Mouse (Mus musculus): ENCODE results near the gene Catip. TPM values are rescaled to one million over a fixed set of nuclear protein-coding genes. Genes with fewer than 3 reads are reported as not detected.

Catip gene
- polyA plus RNA-seq, 1 experiment: not detected

- Histone ChIP-seq H3K27ac (ENCODE audit: insufficient read depth, low read depth, low read length) (no peak overlapping the region), H3K4me1 (ENCODE audit: control insufficient read depth, insufficient read depth, low read length) (peaks cover 10% of the 10 kb centered on the region), H3K4me3 (ENCODE audit: insufficient read depth, low read depth, low read length) (no peak overlapping the region)
- TF ChIP-seq CTCF (IDR thresholded peaks at IDR 0.05; ENCODE audit: insufficient read depth, low read depth, low read length) (no peak), POLR2A (IDR thresholded peaks at IDR 0.05; ENCODE audit: insufficient read depth, low read depth, low read length) (no peak)
- WGBS: 79% methylated on average over 3 of the region's 3 CpGs
These were observed 38.6 kb downstream of the Catip start for GRCm38 (mm10) chr1:74400531-74400930.

DNA sequence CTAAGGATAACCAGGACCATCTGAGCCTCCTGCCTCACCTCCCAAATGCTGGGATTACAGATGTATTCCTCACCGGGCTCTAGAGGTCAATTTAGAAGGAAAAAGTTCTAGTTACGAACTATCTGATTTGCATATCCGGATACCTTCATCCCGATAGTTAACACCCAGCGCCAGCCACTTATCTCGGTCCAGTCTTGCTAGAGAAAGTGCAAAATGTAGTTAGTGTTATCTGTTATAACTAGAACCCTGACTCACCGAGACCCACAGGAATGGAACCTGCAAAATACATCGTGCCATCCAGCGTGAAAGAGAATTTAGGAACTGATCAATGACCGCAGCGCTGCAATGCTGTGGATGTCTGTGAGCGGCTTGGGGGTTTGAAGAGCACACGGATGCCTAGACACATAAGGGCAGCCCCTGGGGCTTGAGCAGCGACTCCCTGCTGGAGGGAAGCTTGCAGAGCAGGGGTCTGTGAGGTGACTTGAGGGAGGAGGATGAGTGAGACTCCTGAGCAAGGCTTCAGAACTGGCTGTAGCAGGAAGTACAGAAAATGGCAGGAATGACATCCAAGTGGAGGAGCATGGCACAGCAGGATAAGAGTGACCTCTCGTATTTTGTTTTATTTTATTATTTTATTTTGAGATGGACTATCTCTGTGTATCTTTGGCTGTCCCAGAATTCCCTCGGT is 39.3 kb downstream of the Catip start:
- peaks cover 10% of the 10 kb centered on the region for H3K4me1 ChIP-seq (ENCODE audit: control insufficient read depth, insufficient read depth, low read length)

DNA sequence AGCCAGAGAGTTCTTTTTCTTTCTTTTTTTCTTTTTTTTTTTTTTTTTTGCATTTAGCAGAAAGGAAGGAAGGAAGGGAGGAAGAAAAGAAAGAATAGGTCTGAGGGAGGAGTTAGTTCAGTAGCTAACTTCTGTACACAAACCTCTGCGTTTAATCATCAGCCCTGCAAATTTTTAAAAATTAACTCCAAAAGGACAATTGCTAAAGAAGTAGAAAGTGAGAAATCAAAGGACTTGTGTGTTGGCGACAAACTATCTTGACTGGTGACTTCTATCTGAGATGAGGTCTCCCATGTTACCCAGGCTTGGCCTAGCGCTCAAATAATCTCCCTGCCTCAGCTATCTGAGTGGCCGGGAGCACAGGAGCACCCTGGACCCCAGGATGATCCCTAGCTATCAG is 42.3 kb downstream of the Catip start:
- Histone ChIP-seq H3K4me3 (ENCODE audit: insufficient read depth, low read depth, low read length) (no peak overlapping the region), H3K27ac (ENCODE audit: insufficient read depth, low read depth, low read length) (no peak overlapping the region), H3K4me1 (ENCODE audit: control insufficient read depth, insufficient read depth, low read length) (peaks cover 5% of the 10 kb centered on the region; the same call in 1 of the 2 replicates)
- TF ChIP-seq POLR2A (IDR thresholded peaks at IDR 0.05; ENCODE audit: insufficient read depth, low read depth, low read length) (no peak), CTCF (IDR thresholded peaks at IDR 0.05; ENCODE audit: insufficient read depth, low read depth, low read length) (no peak)
- 91% methylated on average over 4 of the region's 4 CpGs for WGBS

More for the DNA sequence above, 39.3 kb downstream of the Catip start:
- Histone ChIP-seq H3K4me3 (ENCODE audit: insufficient read depth, low read depth, low read length) (no peak overlapping the region), H3K27ac (ENCODE audit: insufficient read depth, low read depth, low read length) (no peak overlapping the region)
- TF ChIP-seq POLR2A (IDR thresholded peaks at IDR 0.05; ENCODE audit: insufficient read depth, low read depth, low read length): no peak
- TF ChIP-seq CTCF (IDR thresholded peaks at IDR 0.05; ENCODE audit: insufficient read depth, low read depth, low read length): no peak
- 64% methylated on average over 16 of the region's 16 CpGs for WGBS

DNA sequence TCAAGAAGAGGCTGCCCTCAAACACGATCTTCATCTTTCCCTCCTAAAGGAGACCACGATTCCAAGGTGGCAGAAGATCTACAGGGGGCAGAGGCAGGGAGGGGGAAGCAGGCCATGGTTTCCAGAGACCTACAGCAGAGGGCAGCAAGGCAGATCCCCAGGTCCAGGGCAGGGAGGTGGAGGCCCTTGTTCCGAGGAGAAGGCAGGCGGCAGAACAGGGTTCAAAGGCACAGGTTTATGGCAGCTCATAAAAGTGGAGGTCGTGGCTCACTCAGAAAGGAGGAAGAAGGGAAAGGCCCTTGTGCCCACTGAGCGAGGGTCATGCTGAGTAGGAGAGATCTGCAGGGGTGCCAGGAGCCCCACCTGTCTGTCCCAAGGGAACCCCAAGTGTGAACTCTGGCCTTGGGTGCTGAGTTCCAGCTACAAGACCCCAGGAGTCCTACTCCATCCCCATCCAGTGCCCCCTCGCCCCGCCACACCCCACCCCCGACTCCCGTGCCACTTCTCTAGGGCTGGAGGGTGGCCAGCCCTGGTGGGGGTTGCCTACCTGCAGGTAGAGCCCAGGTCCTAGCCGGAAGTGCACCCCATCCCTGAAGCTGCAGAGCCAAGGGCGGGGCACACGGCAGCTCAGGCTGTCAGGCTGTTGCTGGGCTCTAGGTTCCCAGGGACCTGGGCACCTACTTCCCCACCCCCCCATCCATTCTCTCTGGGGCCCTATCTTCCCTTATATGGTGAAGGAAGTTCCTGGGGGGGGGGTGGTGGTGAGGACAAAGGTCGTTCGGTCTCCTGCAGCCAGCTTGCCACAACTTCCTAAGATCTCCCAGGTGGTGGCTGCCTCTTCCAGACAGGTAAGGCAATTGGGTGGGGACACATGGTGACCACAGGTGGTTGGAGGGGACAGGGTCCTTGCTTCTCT is 46.9 kb downstream of the Catip start, which contains the start of gene Vil1:
TSS of gene Vil1 (plus strand) at position 788 of the 916 bp plus-strand sequence.
- H3K4me1 ChIP-seq (ENCODE audit: control insufficient read depth, insufficient read depth, low read length): peaks cover 5% of the 10 kb centered on the region; the same call in 1 of the 2 replicates
- WGBS: 70% methylated on average over 15 of the region's 15 CpGs

GRCm38 (mm10) chr1:74411753-74412325 is 49.9 kb downstream of the Catip start:
- no peak overlapping the region for H3K27ac ChIP-seq (ENCODE audit: insufficient read depth, low read depth, low read length)
- H3K4me1 ChIP-seq (ENCODE audit: control insufficient read depth, insufficient read depth, low read length): peaks cover 5% of the 10 kb centered on the region; the same call in 1 of the 2 replicates
- 64% methylated on average over 2 of the region's 2 CpGs for WGBS
- TF ChIP-seq CTCF (IDR thresholded peaks at IDR 0.05; ENCODE audit: insufficient read depth, low read depth, low read length) (no peak), POLR2A (IDR thresholded peaks at IDR 0.05; ENCODE audit: insufficient read depth, low read depth, low read length) (no peak)
- no peak overlapping the region for H3K4me3 ChIP-seq (ENCODE audit: insufficient read depth, low read depth, low read length)

More for the DNA sequence above, 46.9 kb downstream of the Catip start, which contains the start of gene Vil1:
- TF ChIP-seq CTCF (IDR thresholded peaks at IDR 0.05; ENCODE audit: insufficient read depth, low read depth, low read length): no peak
- no peak for TF ChIP-seq POLR2A (IDR thresholded peaks at IDR 0.05; ENCODE audit: insufficient read depth, low read depth, low read length)
- Histone ChIP-seq H3K4me3 (ENCODE audit: insufficient read depth, low read depth, low read length) (no peak within 1 kb of the TSS), H3K27ac (ENCODE audit: insufficient read depth, low read depth, low read length) (no peak within 1 kb of the TSS)

GRCm38 (mm10) chr1:74412711-74413110 is 50.8 kb downstream of the Catip start:
- peaks cover 5% of the 10 kb centered on the region; the same call in 1 of the 2 replicates for H3K4me1 ChIP-seq (ENCODE audit: control insufficient read depth, insufficient read depth, low read length)
- no peak for TF ChIP-seq POLR2A (IDR thresholded peaks at IDR 0.05; ENCODE audit: insufficient read depth, low read depth, low read length)
- no peak overlapping the region for H3K27ac ChIP-seq (ENCODE audit: insufficient read depth, low read depth, low read length)
- H3K4me3 ChIP-seq (ENCODE audit: insufficient read depth, low read depth, low read length): no peak overlapping the region
- WGBS: 83% methylated on average over 8 of the region's 8 CpGs

- no peak overlapping the region for H3K27ac ChIP-seq (ENCODE audit: insufficient read depth, low read depth, low read length)
- TF ChIP-seq POLR2A (IDR thresholded peaks at IDR 0.05; ENCODE audit: insufficient read depth, low read depth, low read length) (no peak), CTCF (IDR thresholded peaks at IDR 0.05; ENCODE audit: insufficient read depth, low read depth, low read length) (no peak)
- 55% methylated on average over 4 of the region's 4 CpGs for WGBS
- H3K4me3 ChIP-seq (ENCODE audit: insufficient read depth, low read depth, low read length): no peak overlapping the region
- no peaks in the 10 kb centered on the region for H3K4me1 ChIP-seq (ENCODE audit: control insufficient read depth, insufficient read depth, low read length)
These were observed 53.2 kb downstream of the Catip start for GRCm38 (mm10) chr1:74415143-74415542.

Other genes with a start within 250 kb of the Catip start
- gene Tns1, start 237.7 kb upstream of the Catip start, polyA plus RNA-seq (2012; ENCODE audit: insufficient read depth, insufficient read length, low replicate concordance, missing spikeins): not detected in 2 replicates
- gene Rufy4, start 236.6 kb upstream of the Catip start, polyA plus RNA-seq (2012; ENCODE audit: insufficient read depth, insufficient read length, low replicate concordance, missing spikeins): not detected in 2 replicates
- gene Cxcr2, start 208.1 kb upstream of the Catip start, polyA plus RNA-seq (2012; ENCODE audit: insufficient read depth, insufficient read length, low replicate concordance, missing spikeins): not detected in 2 replicates
- gene Cxcr1, start 167.5 kb upstream of the Catip start, polyA plus RNA-seq (2012; ENCODE audit: insufficient read depth, insufficient read length, low replicate concordance, missing spikeins): not detected in 2 replicates
- gene Arpc2, start 126.0 kb upstream of the Catip start, polyA plus RNA-seq (2012; ENCODE audit: insufficient read depth, insufficient read length, low replicate concordance, missing spikeins): not detected in 2 replicates
- gene Gpbar1, start 83.6 kb upstream of the Catip start, polyA plus RNA-seq (2012; ENCODE audit: insufficient read depth, insufficient read length, low replicate concordance, missing spikeins): not detected in 2 replicates
- not detected in 2 replicates for gene Aamp, start 77.4 kb upstream of the Catip start, polyA plus RNA-seq (2012; ENCODE audit: insufficient read depth, insufficient read length, low replicate concordance, missing spikeins)
- not detected in 2 replicates for gene Pnkd, start 77.2 kb upstream of the Catip start, polyA plus RNA-seq (2012; ENCODE audit: insufficient read depth, insufficient read length, low replicate concordance, missing spikeins)
- 36.6 TPM in 1 of 2 replicates, not detected in the other for gene Tmbim1, start 56.5 kb upstream of the Catip start, polyA plus RNA-seq (2012; ENCODE audit: insufficient read depth, insufficient read length, low replicate concordance, missing spikeins)
- gene Slc11a1, start 13.1 kb downstream of the Catip start, polyA plus RNA-seq (2012; ENCODE audit: insufficient read depth, insufficient read length, low replicate concordance, missing spikeins): not detected in 2 replicates
- not detected in 2 replicates for gene Ctdsp1, start 29.4 kb downstream of the Catip start, polyA plus RNA-seq (2012; ENCODE audit: insufficient read depth, insufficient read length, low replicate concordance, missing spikeins)
- not detected in 2 replicates for gene Vil1, start 47.3 kb downstream of the Catip start, polyA plus RNA-seq (2012; ENCODE audit: insufficient read depth, insufficient read length, low replicate concordance, missing spikeins)
- gene Cnot9, start 143.9 kb downstream of the Catip start, polyA plus RNA-seq (2012; ENCODE audit: insufficient read depth, insufficient read length, low replicate concordance, missing spikeins): not detected in 2 replicates
- gene Plcd4, start 180.8 kb downstream of the Catip start, polyA plus RNA-seq (2012; ENCODE audit: insufficient read depth, insufficient read length, low replicate concordance, missing spikeins): not detected in 2 replicates
- gene Usp37, start 182.2 kb downstream of the Catip start, polyA plus RNA-seq (2012; ENCODE audit: insufficient read depth, insufficient read length, low replicate concordance, missing spikeins): not detected in 2 replicates
- gene Zfp142, start 226.1 kb downstream of the Catip start, polyA plus RNA-seq (2012; ENCODE audit: insufficient read depth, insufficient read length, low replicate concordance, missing spikeins): not detected in 2 replicates
- not detected in 2 replicates for gene Bcs1l, start 226.2 kb downstream of the Catip start, polyA plus RNA-seq (2012; ENCODE audit: insufficient read depth, insufficient read length, low replicate concordance, missing spikeins)
- not detected in 2 replicates for gene Rnf25, start 239.3 kb downstream of the Catip start, polyA plus RNA-seq (2012; ENCODE audit: insufficient read depth, insufficient read length, low replicate concordance, missing spikeins)
- gene Stk36, start 239.3 kb downstream of the Catip start, polyA plus RNA-seq (2012; ENCODE audit: insufficient read depth, insufficient read length, low replicate concordance, missing spikeins): not detected in 2 replicates

Data from olfactory bulb, adult 2 months (tissue).